Mouse (Mus musculus): ENCODE data around the gene Copz2. TPM values are rescaled to one million over a fixed set of nuclear protein-coding genes. Genes with fewer than 3 reads are reported as not detected.

Copz2 gene
- total RNA-seq, 2 experiments from 2014 or later = 28.2 to 31.1 TPM

DNA sequence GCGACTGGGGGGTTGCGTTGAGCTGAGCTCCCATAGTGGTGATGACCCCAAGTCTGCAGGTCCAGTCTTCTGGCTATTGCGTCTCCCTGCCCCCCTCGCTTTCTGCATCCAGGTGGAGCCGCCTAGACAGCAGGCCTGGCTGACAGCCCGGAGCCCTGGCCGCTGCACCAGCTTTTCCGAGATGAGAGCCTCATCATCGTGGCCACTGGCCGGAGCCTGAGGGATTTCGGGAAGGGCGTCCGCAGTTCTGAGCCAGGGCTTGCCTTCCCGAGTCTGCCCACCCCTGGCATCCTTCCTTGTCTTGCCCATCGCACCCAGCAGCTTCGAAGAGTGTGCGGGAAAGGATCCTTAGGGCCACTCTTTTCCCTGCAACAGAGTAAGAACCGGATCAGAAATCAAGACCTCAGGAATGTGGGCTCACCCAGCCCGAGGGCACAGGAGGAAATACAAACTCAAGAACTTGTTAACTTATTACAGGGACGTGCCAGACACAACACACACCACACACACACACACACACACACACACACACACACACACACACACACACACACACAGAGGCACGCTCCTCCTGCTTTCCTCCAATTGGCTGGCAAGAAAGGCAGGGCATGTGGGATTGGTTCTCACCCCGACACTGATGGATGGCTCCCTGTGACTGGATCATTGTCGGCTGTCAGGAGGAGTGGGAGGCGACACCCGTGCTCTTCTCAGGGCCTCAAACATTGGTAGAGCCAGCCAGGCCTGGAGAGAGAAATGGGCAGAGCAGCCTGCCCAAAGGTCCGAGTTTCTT, 13.7 kb downstream of the Copz2 start:
- peak; percentile 67 for DNase-seq

DNA sequence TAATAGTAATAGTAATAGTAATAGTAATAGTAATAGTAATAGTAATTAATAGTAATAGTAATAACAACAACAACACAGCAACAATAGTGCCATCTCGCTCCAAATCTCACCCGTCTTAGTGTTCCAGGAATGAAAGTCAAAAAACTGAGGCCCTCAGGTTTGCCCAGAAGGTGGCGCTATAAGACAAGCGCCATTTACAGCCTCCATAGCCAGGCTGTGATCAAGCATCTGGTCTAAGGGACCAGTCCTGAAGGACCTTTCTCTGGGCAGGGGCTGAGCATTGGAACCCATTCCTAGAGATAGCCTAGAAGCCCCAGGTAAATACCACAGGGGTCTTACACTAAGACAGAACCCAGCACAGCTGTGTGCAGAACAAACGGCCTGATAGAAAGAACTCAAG, 17.5 kb downstream of the Copz2 start:
- DNase-seq = peak; percentile 46

DNA sequence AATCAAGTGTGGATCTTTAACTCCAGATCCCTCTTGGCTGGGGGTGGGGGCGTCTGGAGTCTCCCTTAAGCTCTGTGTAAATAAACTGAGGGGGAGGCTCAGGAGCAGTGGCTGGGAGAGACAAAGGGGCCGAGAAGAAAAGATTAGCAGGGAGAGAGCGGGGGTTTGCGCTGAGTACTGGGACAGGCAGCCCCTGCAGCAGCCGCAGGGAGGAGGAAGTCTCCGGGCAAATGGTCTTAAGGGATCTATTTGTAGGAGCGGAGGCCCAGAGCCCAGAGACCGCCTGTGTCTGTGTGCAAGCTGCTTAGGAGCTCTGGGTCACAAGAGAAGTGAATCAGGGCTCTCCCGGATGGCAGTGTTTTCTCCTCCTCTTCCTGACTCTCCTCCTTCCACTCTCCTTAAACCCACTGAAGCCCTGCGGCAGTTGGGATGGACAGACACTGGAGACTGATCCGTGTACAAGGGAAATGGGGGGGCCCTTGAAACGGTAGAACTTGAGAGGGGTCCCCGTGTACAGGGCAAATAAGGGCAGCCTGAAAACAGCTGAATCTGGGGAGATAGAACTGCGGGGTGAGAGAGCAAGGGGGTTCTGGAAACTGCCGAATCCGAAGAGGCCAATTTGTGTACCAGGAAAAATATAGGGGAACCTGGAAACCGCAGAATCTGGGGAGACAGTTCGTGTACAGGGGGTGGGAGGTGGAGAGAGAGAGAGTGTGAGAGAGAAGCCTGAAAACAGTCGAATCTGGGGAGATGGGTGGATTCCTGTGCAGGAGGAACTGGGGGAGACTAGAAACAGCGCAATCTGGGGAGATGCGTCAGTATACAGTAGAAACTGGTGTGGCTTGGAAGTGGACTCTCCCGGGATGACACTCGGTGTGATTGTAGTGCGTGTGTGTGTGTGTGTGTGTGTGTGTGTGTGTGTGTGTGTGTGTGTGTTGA, 23.0 kb downstream of the Copz2 start:
- DNase-seq = no peak

DNA sequence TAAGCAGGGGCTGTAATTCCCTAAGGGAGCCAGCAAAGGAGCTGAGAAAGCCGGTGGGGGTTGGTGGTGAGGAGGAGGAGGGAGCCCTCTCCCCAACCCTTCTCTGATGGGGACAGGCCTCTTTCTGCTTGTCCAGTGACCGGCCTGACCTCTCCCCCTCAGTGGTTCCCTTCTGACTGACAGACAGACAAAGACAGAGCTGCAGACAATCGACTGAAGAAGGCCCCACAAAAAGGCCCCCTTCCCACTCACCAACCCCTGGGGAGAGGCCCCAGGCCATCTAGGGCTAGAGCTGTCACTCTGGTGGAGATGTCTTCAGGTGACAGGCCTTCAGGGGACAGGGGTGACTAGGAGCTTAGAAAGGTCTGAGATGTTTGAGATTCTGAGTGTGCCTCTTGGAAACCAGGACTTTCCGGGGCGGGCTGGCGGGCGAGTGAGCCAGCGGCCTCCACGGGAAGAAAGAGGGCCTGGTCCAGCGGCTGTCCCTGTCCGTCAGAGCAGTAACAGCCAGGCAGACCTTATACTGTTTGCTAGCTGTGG, 24.0 kb downstream of the Copz2 start:
- peak; percentile 60 for DNase-seq

DNA sequence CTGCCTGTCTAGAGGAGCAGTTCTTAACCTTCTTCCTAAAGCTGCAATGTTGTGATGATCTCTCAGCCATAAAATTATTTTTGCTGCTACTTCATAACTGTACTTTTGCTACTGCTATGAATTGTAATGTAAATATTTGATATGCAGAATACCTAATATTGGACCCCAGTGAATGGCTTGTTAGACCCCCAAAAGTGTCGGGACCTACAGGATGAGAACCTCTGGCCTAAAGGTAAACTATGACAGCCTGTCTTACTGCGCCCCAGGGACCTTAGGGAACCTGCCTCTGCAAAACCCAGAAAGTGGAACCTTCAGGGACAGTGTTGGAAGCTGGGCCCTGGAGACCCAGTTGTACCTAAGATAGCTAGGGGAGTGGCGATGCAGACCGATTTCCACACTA, 25.6 kb downstream of the Copz2 start:
- no peak for DNase-seq

DNA sequence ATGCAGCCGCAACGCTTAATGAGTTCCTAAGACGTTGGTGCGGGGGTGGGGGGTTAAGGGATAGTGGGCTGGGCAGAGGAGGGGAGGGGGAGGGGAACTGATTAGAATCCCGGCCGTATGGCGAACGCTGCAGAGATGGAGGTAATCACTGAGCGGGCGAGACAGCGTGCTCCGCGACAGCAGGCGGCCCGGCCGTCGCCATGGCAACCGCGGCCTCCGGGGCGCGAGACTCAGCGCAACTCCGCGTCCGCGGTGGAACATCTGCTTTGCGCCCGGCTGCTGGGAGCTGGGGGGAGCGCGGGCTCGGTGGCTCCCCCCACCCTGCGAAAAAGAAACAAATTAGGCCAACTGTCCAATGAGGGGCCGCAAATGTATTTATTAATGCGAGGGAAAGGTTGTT, 26.1 kb downstream of the Copz2 start:
- DNase-seq = peak; percentile 60

DNA sequence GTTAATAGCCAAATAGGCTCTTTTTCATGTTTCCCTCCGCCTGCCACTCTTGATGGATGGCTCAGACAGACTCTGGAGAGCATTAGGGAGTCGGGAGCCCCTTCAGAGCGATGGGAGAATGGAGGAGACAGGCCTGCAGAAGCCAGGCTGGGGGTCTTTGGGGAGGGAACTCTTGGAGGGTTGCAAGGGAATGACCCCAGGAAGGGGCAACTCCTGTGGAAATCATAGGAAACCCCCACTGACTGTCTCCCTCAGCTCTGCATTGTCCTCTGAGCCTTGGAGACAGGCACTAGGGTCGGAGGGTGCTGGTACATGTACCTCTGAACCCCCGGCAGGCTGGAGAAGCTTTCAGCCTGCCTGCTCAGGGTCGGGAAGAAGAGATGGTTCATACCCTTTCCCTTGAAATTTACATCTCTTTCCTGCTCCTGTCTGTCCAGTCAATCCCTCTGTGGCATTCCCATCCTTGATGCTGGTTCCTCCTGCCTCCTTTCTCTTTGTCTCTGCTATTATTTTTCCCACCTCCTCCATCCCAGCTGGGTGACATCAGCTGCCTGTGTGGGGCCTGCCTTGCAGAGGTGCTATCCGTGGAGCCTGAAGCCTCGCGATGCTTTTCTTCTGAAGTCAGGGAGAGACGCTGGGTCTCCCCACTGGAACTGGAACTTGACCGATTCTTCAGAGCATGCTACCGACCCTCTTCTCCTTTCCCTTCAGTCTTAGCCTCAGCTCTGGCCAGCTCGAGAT, 26.8 kb downstream of the Copz2 start:
- no peak for DNase-seq

DNA sequence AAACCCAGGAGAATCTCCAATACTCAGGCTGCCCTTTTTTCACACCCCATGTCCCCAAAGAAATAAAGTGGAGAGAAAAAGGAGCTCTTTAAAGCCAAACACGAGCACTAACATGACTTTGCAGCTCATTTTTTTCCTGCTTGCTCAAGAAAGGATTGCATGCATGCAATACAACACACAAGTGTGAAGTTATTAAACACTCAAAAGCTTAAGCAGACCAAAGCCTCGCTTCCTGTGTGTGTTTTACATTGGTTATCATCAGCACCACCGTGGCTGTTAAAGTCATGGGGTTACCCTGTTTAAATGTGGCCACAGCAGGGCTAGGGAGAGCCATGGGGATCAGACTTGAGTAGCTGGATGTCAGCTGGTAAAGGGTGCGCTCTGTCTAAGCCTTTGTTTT, 27.4 kb downstream of the Copz2 start:
- no peak for DNase-seq

DNA sequence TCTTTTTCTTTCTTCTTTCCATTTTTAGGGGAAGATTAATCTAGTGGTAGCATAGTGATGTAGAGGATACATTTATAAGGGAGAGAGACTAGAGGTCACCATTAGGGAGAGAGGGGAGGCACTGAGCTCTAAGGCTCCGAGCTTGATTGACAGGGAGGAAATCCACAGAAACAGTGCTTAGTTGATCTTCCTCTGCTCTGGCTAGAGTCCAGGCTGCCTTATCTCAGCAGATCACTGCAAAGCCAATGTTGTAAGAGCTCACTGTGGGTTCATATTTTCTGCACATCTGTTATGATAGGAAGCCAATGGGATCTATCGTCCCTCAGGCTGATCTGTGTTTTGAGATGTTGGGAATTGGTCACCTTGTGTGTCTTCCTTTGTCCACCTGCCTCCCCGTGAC, 29.0 kb downstream of the Copz2 start:
- no peak for DNase-seq

DNA sequence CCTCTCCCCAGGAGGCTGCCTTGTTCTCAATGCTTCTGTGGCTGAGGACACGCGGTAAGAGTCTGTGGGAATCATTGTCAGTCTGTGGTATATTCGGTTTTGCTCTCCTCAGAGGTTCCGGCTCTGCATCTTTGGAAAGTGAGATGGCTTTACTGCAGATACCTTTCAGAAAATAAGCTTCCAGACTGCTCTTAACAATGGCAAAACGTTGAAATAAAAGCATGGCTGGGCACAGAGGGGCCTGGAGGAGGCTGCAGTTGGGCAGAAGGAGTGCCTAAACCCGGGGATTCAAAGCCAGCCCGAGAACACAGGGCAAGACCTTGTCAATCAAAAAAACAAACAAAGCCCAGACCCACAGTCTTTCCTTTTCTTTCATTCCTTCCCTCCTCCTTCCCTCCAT, 29.7 kb downstream of the Copz2 start:
- no peak for DNase-seq

DNA sequence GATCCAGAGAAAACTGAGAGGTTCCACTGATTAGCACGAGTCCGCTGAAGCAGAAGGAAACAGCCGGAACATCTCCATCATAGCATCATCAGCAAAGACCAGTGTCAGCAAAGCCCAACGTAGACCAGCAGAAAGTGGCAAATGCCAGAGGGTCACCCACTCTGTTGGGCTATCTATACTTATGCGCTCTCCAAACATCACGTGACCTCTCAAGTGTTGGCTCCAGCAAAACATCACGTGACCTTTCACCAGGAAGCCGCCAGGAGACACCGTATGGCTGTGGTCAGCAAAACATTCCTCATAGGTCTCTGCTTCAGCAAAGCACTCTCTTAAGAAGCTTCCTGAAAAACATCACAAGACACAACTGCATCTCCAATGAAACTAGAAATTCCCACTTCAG, 30.6 kb downstream of the Copz2 start:
- no peak for DNase-seq

DNA sequence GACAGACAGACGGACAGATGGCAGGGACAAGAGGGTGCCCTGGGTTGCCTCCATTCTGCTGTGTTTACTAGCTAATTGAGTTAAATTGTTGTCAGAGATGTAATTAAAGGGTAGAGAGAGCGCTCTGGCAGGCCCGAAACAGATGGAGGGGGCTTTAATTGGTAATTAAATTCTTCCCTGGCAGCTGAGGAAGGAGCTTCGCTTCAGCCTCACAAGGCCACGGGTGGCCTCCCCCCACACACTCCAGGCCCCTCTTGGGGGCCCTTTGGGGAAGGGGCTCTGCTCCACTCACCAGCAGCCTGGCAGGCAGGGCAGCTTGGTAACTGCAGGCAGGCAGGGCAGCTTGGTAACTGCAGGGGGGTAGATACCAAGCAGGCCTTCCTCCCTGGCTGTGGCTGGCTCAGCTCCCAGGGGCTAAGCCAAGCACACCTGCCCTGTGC, 36.3 kb downstream of the Copz2 start:
- DNase-seq = no peak

DNA sequence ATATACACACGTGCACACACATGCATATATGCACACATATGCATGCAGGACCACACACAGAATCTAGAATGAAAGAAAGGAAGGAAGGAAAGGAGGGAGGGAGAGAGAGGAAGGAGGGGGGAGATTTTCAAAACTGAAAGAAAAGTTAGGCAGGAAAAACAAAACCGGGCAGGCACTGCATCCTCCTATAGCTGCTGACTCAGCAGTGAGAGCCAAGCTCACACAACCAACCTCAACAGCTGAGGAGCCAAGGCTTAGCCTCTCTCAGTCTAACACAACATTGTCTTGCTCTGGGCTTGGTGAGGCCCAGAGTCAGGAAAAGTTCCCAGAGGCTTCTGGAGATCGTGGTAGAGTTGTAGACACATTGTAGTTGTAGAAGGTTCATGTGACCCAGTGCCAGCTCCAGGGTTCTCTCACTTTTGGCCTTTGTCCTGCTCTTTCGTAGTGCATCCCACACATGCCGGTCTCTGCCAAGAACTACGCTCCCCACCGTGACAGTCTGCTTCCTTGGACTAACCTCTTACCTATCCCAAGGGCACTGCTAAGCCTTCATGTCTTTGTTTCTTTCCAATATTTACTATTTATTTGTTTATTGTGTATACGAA, 37.4 kb downstream of the Copz2 start:
- no peak for DNase-seq

DNA sequence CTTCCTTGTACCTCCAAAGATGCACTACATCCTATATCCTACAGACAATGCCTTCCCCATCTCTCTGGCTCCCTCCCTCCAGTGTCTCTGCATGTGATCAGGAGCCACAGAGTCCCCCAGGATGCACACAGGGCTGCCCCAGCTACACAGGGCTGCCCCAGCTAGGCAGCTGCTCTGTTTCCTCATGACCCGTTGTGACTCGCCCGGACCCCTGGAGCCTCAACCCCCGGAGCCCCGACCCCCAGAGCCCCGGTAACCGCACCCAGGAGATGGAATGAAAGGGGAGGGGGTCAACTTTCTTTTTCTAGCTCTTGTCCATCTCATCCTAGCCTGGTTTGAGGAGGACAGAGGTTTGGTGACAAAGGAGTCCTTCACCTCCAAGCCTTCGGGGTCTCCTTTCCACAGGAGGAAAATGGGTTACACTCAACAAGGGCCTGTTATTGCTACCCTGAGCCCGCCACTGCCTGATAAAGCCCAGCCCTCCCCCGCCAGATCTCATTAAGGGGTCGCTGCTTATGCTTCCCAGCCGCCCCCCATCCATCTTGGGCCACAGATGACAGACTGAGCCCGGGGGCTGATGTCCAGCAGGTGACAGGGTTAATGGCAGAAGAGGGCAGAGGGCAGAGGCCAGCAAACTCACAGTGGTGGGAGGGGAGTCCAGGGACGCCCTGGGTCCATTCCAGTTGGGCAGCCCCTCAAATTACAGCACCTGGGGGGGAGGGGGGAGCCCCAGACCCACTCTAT, 42.3 kb downstream of the Copz2 start:
- no peak for DNase-seq

DNA sequence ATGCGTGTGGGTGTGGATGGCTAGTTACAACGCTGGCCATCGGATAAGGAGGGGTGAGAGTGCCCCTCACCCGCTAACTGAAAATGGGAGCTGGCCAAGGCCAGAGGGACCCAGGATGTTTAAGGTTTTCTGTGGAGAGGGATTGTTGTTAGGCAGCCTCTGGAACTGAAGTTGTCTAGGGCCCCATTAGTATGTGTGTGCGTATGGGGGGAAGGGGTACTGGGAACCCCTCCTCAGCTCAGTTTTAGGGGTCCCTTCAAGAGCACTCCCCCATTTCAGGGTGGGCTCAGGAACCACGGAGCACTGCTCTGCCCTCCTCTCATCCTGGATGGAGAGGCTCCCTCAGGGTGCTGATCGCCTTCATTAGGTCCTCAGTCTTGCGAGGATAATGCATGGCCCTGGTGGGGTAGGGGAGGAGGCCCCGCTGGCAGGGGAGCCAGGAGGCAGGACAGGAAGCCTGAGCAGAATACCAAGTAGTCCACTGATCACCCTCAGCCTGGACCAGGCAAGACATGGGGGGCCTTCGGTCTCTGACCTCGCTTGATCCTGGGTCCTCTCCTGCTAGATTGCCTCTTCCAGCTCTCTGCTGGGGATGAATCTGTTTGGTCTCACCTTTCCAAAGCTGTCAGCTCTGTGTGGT, 43.7 kb downstream of the Copz2 start:
- DNase-seq = no peak

DNA sequence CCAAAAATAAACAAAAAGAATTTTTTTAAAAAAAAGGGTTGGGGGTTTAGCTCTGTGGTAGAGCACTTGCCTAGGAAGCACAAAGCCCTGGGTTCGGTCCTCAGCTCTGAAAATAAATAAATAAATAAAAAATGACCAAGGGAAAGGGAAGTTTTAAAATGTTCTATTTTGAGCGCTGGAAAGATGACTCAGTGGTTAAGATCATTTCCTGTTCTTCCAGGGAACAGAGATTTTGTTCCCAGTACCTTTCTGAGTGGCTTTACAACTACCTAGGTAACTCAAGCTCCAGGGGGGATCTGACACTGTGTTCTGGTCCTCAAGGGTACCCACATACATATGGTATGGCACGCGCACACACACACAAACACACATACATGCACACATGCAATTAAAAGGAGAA, 46.2 kb downstream of the Copz2 start:
- no peak for DNase-seq

DNA sequence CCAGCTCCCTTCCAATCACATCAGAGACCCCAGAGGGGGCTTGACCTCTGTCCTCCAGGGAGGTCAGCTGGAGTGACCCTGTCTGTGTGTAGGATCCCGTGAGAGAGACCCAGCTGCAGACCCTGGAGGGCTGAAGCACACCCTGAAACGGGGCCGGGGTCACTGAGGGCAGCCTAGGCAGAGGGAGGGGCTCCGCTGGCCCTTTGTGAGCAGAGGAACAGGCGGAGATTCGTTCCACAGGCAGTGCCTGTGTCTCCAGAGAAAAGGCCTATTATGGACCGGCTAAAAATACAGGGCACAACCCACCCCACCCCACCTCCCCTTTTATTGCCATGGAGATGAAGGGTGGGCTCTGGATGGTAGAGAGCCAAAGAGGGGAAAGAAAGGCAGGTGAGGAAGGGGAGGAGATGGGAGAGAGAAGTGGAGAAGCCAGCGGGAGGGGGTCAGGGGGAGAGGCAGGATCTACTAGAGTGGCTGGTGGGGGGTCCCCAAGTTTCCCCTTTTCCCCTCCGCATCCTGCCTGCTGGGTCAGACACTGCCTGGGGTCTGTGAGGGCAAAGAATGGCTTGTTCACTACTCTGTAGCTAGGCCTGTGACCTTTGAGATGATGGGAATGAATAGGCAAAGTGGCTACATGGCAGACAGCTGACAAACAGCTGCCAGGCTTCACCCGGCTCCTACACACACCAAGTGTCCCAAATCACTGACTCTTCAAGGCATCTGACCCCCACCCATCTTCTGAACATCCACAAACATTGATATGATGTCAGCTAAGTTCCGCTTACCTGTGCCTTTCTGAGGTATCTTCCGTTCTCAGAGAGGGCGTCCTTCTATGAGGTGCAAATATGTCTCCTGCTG, 50.0 kb downstream of the Copz2 start:
- DNase-seq = no peak

DNA sequence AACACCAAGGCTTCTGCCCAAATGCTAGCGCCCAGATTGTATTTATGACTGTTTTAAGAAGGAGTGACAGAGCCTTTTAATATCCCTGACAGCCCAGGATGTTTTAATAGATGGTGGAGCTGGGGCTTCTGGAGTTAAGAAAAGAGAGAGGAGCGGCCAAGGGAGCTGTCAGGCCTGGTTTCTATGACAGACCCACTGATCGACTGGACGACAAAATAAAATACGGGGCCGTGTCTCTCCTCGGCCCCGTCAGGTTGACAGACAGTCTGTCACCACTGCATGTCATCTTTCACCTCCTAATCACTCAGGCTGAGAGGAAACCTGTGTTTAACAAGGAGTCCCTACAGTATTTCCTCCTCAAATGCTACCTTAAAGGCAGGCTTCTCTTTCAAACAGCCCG, 51.7 kb downstream of the Copz2 start:
- no peak for DNase-seq

Measured in gastrocnemius, postnatal 25 days (tissue).